Mouse (Mus musculus): ENCODE data around the gene Slc25a34.

DNA sequence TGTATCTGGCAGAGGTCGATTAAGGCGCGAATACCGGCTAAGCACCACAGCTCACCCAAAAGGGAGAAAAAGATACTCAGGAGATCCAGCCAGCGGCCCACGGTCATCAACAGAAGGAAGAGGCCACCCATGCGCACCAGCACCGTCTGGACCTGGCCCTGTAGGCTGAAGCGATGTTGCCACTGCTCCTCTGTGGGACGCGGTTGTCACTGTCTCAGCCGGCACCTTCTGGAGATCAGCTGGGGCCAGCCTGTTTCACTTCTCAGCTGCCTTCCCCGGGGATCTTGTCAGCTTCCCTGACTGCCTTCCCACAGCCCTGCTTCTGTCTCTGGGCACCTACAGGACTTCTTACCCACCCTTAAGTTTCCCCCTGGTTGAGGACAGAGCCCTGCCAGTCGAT, 8.7 kb downstream of the Slc25a34 start:
- no peak for TF ChIP-seq EP300 (IDR thresholded peaks at IDR 0.05; ENCODE audit: low read depth)
- no peak for TF ChIP-seq CTCF (IDR thresholded peaks at IDR 0.05; ENCODE audit: low read depth)
